Mouse (Mus musculus): ENCODE data around the gene 5430403G16Rik.
A peak's percentile ranks its signal among the peaks of the same experiment; 100 is the strongest.

- TF ChIP-seq HCFC1 (IDR thresholded peaks at IDR 0.05; ENCODE audit: borderline replicate concordance, insufficient read depth, low read length) (no peak), ZC3H11A (IDR thresholded peaks at IDR 0.05; ENCODE audit: borderline replicate concordance, low read depth, low read length) (no peak), CHD2 (IDR thresholded peaks at IDR 0.05; ENCODE audit: low read depth, low read length) (0 out of 2 replicates have a peak, but pooled peaks have one; percentile 21), ZNF384 (IDR thresholded peaks at IDR 0.05; ENCODE audit: low read depth, low read length) (no peak), MAFK (IDR thresholded peaks at IDR 0.05; ENCODE audit: insufficient read depth, low read depth, low read length) (no peak; the same call in 1 of the 2 replicates)
Measured at GRCm38 (mm10) chr5:109682921-109683320, 7.9 kb downstream of the 5430403G16Rik start.

All from ES-E14 (cell line).